Mouse (Mus musculus) hindlimb bud, embryonic 11.5 days (tissue): ENCODE data around the gene Slc35f4.
"Not testable (repeated sequence)": the region's sequence is repeated elsewhere in the genome, so short reads cannot be mapped to it uniquely, and the experiment has no call there.

Experiments used
- DNase-seq: peaks from one replicate; pipeline ENCODE4 v3.0.0-alpha.2; 2012; ENCODE audit warnings: low read depth, low spot score; ENCODE audit errors: extremely low spot score

Gene Slc35f4

DNA sequence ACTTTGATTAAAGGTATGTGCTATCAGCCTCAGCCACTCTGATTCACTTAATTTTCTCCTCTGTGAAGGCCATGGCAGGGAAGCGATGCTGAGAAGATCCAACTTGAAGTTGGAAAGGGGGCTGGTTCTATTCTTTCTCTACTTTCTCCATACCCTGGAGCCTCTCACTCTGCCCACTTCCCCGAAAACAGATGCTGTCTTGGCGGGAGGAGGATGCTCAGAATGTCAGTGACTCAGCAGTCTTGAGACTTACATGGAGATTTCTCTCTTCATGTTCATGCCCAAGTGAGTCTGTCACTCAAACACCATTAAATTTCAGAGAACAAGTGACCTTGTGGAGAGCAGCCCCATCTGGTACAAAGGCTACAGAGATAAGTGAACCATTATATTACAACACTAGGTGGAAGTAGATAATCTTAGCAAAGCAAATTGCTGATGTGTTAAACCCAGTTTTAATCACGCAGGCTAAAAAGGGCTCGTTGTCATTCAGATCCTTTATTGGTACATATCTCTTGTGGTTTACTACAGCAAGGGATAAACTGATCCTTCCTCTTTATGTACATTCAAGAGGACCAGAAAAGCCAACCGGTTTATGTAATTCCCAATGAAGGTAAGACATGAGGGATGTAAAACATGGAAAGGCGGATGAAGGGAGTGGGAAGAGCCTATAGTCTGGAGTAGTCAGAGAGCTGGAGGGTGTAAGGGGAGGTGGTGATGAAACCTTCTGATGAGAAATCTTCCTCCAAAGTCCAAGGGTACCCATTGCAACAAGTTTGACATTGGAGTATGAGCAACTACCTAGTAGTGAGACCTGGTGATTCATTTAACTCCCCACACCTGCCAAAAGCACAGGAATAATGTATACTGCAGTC, 241.8 kb downstream of the Slc35f4 start:
- no peak for DNase-seq

DNA sequence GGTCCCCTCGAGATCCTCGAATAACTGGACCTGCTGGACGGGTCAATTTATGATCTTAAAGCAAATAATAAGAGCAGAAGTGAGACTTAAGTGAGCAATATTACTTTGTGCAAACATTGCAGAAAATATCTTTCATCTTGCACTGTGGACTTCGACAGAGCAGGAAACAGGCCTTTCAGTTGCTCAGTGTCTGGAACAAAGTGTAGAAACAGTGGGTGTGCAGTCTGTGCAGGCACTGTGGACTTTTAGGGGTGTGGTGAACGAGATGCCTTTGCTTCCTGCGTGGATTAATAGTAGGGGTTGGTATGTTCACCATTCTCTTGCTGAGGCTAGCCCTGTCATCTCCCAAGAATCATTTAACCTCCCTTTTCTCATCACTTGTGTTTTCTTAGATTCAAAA, 247.0 kb downstream of the Slc35f4 start:
- DNase-seq = no peak

DNA sequence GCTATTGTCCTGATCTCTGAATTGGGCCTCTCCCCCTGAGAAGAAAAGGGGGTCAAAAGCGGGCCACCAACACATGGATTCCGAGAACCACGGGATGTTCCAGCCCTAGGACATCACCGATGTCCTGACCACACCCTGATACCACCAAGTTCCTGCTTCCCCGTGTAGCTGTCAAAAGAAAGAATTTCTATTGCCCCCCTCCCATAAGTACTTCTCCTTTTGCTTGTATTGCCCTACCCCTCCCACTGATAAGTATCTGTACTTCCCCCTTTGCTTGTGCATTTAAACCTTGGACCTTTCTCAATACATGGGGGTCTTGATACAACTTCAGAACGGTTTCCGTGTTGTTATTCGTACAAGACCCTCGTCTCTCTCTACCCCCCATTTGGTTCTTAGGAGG, 247.4 kb downstream of the Slc35f4 start:
- not testable (repeated sequence) for DNase-seq

DNA sequence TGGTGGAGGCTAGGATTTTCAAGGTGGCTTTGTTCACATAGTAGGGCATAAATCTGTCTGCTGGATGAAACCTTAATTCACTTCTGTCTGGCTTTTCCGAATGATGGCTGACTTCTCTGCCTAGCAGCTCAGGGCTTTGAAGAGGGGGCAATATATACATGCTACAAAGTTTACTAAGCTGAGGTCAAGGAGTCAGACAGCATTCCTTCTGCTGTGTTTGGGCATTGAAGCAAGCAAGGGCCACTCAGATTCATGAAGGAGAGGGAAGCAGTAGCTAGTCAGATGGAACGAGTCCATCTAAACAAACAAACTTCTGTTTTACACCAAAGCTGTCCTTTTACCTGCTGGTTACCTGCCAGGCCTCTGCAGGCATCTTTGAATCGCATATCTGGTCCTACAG, 248.2 kb downstream of the Slc35f4 start:
- DNase-seq = no peak

DNA sequence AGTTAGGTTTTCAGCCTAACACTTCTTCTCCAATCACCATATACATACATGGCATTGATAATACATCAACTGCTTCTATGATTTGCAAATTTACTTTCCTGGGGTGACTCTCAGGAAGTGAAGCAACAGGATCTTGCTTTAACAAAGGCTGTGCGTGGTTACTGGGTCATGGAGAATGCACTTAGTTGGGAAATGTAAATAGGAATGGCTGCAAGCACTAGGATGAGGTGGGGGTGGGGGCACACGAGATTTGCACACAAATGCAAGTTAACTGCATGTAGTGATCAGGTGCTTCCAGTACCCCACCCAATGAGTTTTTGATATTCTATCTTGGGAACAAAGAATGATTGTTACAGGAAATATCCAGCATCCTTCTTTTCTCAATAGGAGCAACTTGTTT, 250.5 kb downstream of the Slc35f4 start:
- no peak for DNase-seq

DNA sequence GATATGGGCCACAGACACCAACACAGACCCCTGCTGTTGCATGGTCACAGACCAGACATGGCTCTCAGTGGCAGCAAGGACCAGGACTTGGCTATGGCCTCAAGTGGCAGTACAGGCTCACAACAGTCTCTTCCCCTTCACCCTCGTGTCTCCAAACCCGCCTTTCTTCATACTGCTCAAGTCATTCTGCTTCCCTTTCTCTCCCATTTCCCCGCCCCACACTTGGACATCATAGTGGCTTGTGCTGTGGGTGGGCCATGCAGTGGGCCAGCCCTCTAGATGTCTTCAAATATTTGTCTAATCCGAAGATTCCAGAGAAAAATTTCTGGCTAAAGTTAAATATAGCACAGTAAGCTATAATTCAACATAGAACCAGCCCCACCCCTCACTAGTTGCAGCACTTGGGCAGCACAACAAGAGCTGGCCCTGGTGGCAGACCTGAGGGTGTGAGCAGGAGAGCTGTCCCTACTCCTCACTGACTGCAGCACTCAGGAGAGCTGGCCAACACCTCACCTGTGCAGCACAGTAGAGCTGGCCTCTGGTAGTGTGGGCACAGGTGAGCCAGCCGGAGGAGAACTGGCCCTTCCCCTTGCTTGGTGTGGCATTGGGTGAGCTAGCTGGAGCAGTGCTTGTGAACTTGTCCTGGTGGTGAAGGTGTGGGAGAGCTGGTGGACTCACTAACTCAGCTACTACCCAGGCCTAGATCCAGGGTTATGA, 260.4 kb downstream of the Slc35f4 start:
- DNase-seq = no peak
